Mouse (Mus musculus): ENCODE results near the gene Gramd1b. TPM values are rescaled to one million over a fixed set of nuclear protein-coding genes. Genes with fewer than 3 reads are reported as not detected.

Gene Gramd1b
- total and polyA plus RNA-seq, 2 experiments from 2014 or later: 3.2 to 17.4 TPM

- H3K4me3 ChIP-seq (ENCODE audit: low read depth, low read length): no peak overlapping the region
- 73% methylated on average over 31 of the region's 31 CpGs for WGBS
- no peak overlapping the region for H3K9ac ChIP-seq (replicated peaks; ENCODE audit: low read depth, low read length)
- no peak for DNase-seq (ENCODE audit: low spot score)
- no peak overlapping the region for H3K4me2 ChIP-seq (ENCODE audit: low read depth, low read length)
- H3K36me3 ChIP-seq (replicated peaks; ENCODE audit: control insufficient read depth, insufficient read depth, low read length): no peaks in the 10 kb centered on the region
- H3K4me1 ChIP-seq (ENCODE audit: control insufficient read depth, insufficient read depth): peaks cover 11% of the 10 kb centered on the region
- TF ChIP-seq EP300 (IDR thresholded peaks at IDR 0.05; ENCODE audit: low read depth) (no peak), CTCF (IDR thresholded peaks at IDR 0.05; ENCODE audit: low read depth) (no peak)
- H3K9me3 ChIP-seq (replicated peaks; ENCODE audit: control insufficient read depth, low read length): no peaks in the 10 kb centered on the region
- H3K27ac ChIP-seq (ENCODE audit: low read depth): no peak overlapping the region
- ATAC-seq (ENCODE audit: insufficient read depth, low read depth): no peak
- H3K27me3 ChIP-seq (ENCODE audit: control insufficient read depth, insufficient read depth, low read length): no peaks in the 10 kb centered on the region
These were observed 198.2 kb downstream of the Gramd1b start for GRCm38 (mm10) chr9:40332731-40333648.

GRCm38 (mm10) chr9:40332326-40332725 lies 198.9 kb downstream of the Gramd1b start:
- H3K9me3 ChIP-seq (replicated peaks; ENCODE audit: control insufficient read depth, low read length): no peaks in the 10 kb centered on the region
- H3K27ac ChIP-seq (ENCODE audit: low read depth): no peak overlapping the region
- H3K9ac ChIP-seq (replicated peaks; ENCODE audit: low read depth, low read length): no peak overlapping the region
- WGBS: 81% methylated on average over 4 of the region's 4 CpGs
- ATAC-seq (ENCODE audit: insufficient read depth, low read depth): no peak
- no peaks in the 10 kb centered on the region for H3K36me3 ChIP-seq (replicated peaks; ENCODE audit: control insufficient read depth, insufficient read depth, low read length)
- H3K4me1 ChIP-seq (ENCODE audit: control insufficient read depth, insufficient read depth): peaks cover 8% of the 10 kb centered on the region
- TF ChIP-seq CTCF (IDR thresholded peaks at IDR 0.05; ENCODE audit: low read depth): no peak
- TF ChIP-seq EP300 (IDR thresholded peaks at IDR 0.05; ENCODE audit: low read depth): no peak
- no peaks in the 10 kb centered on the region for H3K27me3 ChIP-seq (ENCODE audit: control insufficient read depth, insufficient read depth, low read length)
- no peak overlapping the region for H3K4me2 ChIP-seq (ENCODE audit: low read depth, low read length)
- no peak overlapping the region for H3K4me3 ChIP-seq (ENCODE audit: low read depth, low read length)
- no peak for DNase-seq (ENCODE audit: low spot score)

GRCm38 (mm10) chr9:40331411-40332286 lies 199.5 kb downstream of the Gramd1b start:
- Histone ChIP-seq H3K36me3 (replicated peaks; ENCODE audit: control insufficient read depth, insufficient read depth, low read length) (no peaks in the 10 kb centered on the region), H3K4me2 (ENCODE audit: low read depth, low read length) (no peak overlapping the region), H3K9ac (replicated peaks; ENCODE audit: low read depth, low read length) (no peak overlapping the region), H3K4me1 (ENCODE audit: control insufficient read depth, insufficient read depth) (peaks cover 1% of the 10 kb centered on the region), H3K27me3 (ENCODE audit: control insufficient read depth, insufficient read depth, low read length) (no peaks in the 10 kb centered on the region), H3K9me3 (replicated peaks; ENCODE audit: control insufficient read depth, low read length) (no peaks in the 10 kb centered on the region), H3K27ac (ENCODE audit: low read depth) (no peak overlapping the region), H3K4me3 (ENCODE audit: low read depth, low read length) (no peak overlapping the region)
- TF ChIP-seq CTCF (IDR thresholded peaks at IDR 0.05; ENCODE audit: low read depth) (no peak), EP300 (IDR thresholded peaks at IDR 0.05; ENCODE audit: low read depth) (no peak)
- DNase-seq (ENCODE audit: low spot score): no peak
- WGBS: 82% methylated on average over 15 of the region's 15 CpGs
- ATAC-seq (ENCODE audit: insufficient read depth, low read depth): no peak

- 54% methylated on average over 19 of the region's 19 CpGs for WGBS
- TF ChIP-seq EP300 (IDR thresholded peaks at IDR 0.05; ENCODE audit: low read depth) (no peak), CTCF (IDR thresholded peaks at IDR 0.05; ENCODE audit: low read depth) (peak; percentile 98)
- H3K27ac ChIP-seq (ENCODE audit: low read depth): no peak overlapping the region
- no peak overlapping the region for H3K4me2 ChIP-seq (ENCODE audit: low read depth, low read length)
- no peaks in the 10 kb centered on the region for H3K36me3 ChIP-seq (replicated peaks; ENCODE audit: control insufficient read depth, insufficient read depth, low read length)
- H3K9ac ChIP-seq (replicated peaks; ENCODE audit: low read depth, low read length): no peak overlapping the region
- H3K27me3 ChIP-seq (ENCODE audit: control insufficient read depth, insufficient read depth, low read length): no peaks in the 10 kb centered on the region
- H3K4me1 ChIP-seq (ENCODE audit: control insufficient read depth, insufficient read depth): no peaks in the 10 kb centered on the region; the same call in 1 of the 2 replicates
- ATAC-seq (ENCODE audit: insufficient read depth, low read depth) (peak; percentile 92), DNase-seq (ENCODE audit: low spot score) (peak; percentile 92)
- H3K9me3 ChIP-seq (replicated peaks; ENCODE audit: control insufficient read depth, low read length): no peaks in the 10 kb centered on the region
- H3K4me3 ChIP-seq (ENCODE audit: low read depth, low read length): no peak overlapping the region
These were observed 200.4 kb downstream of the Gramd1b start for GRCm38 (mm10) chr9:40330609-40331382.

Data from heart, postnatal 0 days (tissue).